Mouse (Mus musculus): ENCODE measurements around the gene Tmem37. TPM values are rescaled to one million over a fixed set of nuclear protein-coding genes. Genes with fewer than 3 reads are reported as not detected.
A peak's percentile ranks its signal among the peaks of the same experiment; 100 is the strongest.

Gene Tmem37
- total RNA-seq (2021): 10 to 100 TPM in 1 of 2 experiments, 1 to 10 TPM in 1; 9.8 to 22.6 TPM
- 22.4 and 32.9 TPM in 2 replicates for polyA plus RNA-seq (2012; rRNA removed)
- long read RNA-seq, transcript Tmem37-201 (2 exons, 1,311 nt): major isoform, 37 of 38 reads
- long read RNA-seq, partial matches to known transcripts: 1 of 38 reads
- long read RNA-seq, other reads (novel, unspliced or antisense): 0 of 38 reads

GRCm38 (mm10) chr1:120073519-120074306 lies at the start of gene Tmem37:
Tmem37 (minus strand) TSS chr1:120074074.
- peak; percentile 92 for DNase-seq

- DNase-seq: no peak
Observed at GRCm38 (mm10) chr1:120122634-120123383, 48.9 kb upstream of the Tmem37 start.

DNA sequence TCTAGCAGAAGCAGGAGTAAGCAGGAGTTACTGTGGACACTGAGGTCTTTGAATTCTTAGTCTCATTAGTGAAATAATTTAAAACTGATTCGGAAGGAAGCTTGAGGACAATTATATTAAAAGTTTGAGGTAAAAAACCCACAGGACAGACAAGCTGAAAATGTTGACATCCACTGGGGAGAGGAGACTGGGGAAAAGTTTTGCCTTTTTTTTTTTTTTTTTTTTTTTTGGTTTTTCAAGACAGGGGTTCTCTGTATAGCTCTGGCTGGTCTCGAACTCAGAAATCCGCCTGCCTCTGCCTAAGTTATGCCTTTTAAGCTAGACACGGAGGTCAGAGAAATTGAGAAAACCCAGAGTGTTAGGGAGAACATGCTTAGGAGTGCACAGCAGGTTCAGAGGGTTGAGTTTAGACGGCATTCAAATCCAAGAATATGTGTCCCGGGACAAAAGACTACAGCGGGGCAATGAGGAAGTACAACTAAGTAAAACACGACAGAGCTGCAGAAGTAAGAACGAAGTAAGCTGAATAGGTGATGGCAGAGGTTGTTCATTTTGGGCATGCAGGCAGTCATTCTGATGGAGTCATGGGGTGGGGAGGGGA lies 48.2 kb upstream of the Tmem37 start:
- DNase-seq: no peak

- peak; percentile 99 for DNase-seq
Observed at GRCm38 (mm10) chr1:120120969-120121811, 47.3 kb upstream of the Tmem37 start, which contains the start of the genes Dbi and 3110009E18Rik. Dbi (minus strand) TSS chr1:120121078. 3110009E18Rik (plus strand) TSS chr1:120121187.

GRCm38 (mm10) chr1:120120141-120120968 lies 46.5 kb upstream of the Tmem37 start:
- peak; percentile 88 for DNase-seq

DNA sequence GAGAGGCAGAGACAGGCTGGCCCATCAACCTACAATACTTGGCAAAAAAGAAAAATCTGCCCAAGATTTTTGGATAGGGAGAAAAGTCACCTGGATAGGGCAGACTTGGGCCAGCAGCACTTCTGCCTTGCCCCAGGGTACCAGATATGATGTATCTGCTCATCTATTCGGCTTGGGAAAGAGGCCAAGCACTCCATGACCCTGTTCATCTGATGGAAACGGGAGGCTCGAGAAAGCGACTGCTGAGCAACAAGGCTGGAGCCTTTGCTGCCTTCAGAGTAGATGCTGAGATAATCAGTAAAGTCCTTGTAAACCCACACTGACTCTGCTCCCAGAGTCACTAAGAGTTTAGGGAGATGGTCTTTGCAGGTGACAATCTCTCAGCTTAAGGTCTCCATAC lies 45.5 kb upstream of the Tmem37 start:
- DNase-seq: no peak

DNA sequence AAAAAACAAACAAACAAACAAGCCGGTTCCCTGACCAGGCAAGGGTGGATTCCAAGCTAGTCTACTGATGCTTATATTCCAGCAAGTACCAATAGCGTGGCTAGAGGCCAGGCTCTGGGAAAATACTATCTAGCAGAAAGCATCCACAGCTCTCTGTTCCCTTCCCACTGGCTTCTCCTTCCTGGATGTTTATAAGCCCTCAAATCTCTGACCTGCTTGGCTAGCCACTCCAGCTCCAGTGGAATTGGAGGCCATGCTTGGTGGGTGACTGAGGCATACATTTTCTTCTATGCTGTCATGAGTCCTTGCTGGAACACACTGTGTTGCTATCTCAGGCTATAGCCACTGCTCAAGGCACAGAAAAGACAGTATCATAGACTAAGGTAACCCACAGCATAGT lies 45.0 kb upstream of the Tmem37 start:
- DNase-seq: no peak

DNA sequence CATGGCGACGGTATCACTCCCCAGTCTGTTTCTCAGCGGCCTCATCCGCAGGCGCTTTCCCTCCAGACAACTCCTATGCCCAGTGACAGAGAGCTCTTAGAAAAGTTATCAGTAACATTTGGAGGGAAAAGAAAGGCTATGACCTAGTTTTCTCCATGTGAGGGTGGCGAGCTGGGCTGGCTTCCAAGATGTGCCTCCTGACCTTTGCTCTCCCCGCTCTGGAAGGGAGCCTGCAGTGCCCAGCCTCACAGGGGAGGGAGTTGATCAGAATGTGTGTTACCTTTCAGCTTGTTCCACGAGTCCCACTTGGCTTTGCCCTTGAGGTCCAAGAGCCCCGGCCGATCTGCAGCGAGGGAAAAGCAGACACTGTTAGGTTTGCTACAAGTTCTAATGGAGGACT lies 42.2 kb upstream of the Tmem37 start:
- DNase-seq: peak; percentile 86

DNA sequence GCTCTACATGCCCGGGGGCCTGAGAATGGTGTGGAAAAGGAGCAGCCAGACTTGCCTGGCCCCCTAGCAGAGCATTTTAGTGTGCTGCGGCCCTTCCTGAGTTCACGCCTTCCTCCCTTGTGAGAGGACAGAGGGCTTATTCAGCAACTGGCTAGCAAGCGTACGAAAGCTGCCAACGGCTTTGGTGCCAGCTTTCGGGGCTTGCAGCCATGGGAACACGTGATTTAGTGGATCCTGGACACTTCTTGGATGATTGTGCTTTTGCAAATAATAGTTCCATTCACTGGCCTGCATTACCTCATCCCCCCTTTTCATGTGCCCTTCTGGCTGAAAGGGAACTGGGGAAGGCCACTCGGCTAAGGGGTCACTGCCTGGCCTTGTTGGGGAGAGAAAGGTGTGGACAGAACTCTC lies 41.8 kb upstream of the Tmem37 start:
- DNase-seq: peak; percentile 84

DNA sequence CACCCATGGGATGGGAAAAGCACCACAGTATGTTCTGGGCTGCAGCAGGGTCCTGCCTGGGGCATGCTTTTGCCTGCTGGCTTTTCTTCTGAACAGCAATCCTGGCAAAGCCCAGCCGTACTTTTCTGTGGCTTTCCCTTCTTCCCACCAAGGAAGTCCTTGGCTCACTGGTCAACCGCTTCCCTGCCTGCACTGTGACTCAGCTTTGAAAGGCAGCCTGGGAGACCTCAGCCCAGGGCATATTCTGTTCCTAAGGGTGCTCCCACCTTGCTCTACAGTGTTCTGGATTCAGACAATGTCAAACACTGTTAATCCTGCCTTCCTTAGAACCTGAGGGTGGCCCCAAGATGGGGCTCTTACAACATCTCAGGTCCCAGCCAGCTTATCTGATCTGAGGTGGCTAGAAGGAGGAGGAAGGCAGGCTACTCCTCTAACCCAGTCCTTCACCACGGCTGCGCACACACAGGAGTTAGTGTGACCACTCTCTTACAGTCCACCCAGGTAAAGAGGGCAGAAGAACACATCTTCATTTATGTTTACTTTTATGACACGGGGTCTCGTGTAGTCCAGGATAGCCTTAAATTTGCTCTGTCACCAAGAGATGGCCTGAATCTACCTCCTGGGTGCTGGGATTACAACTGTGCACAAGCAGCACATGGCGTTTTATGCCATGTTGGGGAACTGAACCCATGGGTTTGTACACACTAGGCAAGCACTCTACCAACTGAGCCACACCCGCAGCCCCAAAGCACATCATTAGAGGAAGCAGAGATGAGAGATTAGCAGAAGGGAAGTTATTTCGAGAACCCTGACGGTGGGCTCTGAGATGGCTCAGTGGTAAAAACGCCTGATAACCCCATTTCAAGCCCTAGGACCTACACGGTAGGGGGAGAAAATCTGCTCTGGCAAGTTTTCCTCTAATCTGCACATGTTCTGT lies 38.6 kb upstream of the Tmem37 start:
- peak; percentile 36 for DNase-seq

DNA sequence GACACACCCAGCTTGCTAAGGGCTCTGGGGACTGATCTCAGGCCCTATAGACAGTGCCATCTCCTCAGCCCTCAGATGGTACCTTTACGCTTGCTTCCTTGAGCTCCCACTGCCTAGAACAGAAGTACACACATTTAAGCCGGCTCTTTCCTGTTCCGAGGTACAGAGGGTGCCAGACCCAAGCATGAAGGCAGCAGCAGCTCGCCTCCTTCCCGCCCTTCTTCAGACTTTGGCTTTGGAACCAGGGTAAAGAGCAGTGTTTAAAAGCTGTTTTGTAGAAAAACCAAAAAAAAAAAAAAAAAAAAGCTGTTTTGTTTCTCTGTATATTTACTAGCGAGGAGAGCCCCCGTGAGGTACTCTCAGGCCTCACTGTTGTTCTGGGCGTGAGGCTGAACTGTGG lies 37.9 kb upstream of the Tmem37 start:
- no peak for DNase-seq

GRCm38 (mm10) chr1:120109741-120110432 lies 36.0 kb upstream of the Tmem37 start:
- DNase-seq: no peak

DNA sequence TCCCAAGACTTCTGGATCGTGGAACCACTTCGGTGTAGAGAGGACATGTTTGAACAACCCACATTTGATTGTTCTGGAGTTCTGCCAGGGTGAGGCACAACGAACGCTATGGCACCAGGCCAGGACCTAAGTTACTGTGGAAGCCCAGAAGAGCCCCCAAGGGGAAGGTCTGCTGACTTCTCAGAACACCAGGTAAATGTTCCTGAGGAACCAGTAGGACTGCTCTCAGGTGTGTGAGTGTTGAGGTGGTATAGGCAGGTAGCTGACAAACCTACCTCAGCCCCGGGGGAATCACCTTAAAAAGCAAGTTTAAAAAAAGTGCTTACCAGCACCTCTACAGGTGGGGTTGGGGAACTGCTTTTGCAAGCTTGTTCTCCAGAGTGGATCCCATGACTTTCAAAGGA lies 31.7 kb upstream of the Tmem37 start:
- DNase-seq: no peak

- no peak for DNase-seq
Observed at GRCm38 (mm10) chr1:120101227-120101609, 27.3 kb upstream of the Tmem37 start.

DNA sequence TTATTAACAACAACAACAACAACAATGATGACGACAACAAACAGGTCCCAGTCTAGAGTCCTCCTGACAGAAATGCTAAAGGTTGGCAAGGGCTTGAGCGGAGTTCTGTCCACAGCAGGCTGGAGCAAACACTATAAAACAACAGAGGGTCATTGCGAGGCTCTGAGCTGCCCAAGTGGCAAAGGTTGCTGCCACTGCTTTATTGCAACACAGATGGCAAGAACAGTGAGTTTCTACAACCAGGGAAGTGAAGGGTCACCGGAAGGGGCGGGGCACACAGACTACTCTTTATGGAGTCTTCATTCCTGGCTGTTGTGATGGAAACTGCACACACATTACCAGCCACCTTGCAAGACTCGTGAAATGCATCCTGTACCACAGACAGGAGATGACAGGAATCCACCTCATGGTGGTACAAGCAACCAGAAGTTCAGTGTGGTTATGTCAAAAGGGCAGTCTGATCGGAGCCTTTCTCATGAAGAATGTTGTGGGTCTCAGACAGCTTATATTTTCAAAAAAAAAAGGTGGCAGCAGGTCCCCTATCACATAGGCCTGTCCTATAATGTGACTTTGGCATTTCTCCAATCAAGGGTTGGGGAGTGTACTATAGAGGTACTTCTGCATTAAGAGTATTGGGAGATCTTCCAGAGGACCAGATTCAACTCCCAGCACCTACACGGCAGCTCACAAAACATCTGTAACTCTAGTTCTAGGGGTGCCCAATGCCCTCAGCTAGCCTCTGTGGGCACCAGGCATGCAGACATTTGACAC lies 26.8 kb upstream of the Tmem37 start:
- peak; percentile 38 for DNase-seq

DNA sequence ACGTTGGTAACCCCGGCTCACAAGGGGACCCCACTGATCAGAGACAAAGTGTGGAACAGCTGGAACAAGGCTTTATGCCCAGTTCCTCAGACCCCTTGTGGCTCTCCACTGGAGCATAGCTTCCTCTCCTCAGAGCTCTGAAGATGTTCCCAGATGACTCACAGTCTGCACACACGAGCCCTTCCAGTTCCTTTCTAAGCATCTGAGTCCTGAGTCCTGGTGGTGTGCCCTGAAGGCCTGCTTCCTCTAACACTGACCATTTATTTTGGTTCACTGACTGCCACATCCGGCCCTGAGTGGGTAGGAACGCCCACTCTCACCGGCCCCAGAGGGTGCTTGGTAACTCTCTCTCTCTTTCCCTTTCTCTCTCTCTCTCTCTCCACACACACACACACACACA lies 25.6 kb upstream of the Tmem37 start:
- no peak for DNase-seq

GRCm38 (mm10) chr1:120098327-120098726 lies 24.5 kb upstream of the Tmem37 start:
- peak; percentile 68 for DNase-seq

DNA sequence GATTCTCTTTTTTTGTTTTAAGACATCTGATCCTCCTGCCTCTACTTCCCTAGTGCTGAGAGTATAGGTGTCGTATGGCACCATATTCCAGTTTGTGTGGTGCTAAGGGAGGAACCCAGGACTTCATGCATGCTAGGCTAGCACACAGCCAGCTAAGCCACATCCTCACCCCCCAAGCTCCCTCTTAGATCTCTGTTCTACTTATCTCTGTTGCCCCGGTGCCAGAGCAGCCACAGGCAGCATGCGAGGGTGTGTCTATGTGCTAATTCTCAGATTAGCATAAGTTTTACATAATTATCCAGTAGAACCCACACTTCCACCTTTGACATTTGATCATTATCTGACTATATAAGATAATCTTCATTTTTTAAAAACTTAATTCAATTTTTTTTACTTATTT lies 21.0 kb upstream of the Tmem37 start:
- DNase-seq: no peak

Data from adrenal gland, adult 2 months (tissue).